Mouse (Mus musculus) kidney, postnatal 25 days (tissue): ENCODE results near the gene Pdlim7.

Source experiments
- DNase-seq, 2 experiments: peaks; one replicate each; pipeline ENCODE4 v3.0.0; 2021; ENCODE audit warnings: mixed read lengths in 2 of 2

Gene Pdlim7

GRCm38 (mm10) chr13:55486029-55486794, 27.3 kb downstream of the Pdlim7 start:
- no peak for DNase-seq

GRCm38 (mm10) chr13:55484520-55485088, 28.9 kb downstream of the Pdlim7 start:
- no peak for DNase-seq

GRCm38 (mm10) chr13:55483593-55483992, 29.9 kb downstream of the Pdlim7 start:
- DNase-seq = no peak

GRCm38 (mm10) chr13:55483071-55483470, 30.4 kb downstream of the Pdlim7 start:
- DNase-seq = no peak

GRCm38 (mm10) chr13:55482542-55482941, 30.9 kb downstream of the Pdlim7 start:
- no peak for DNase-seq

- no peak for DNase-seq
Measured at GRCm38 (mm10) chr13:55479929-55480328, 33.5 kb downstream of the Pdlim7 start.

GRCm38 (mm10) chr13:55479008-55479407, 34.5 kb downstream of the Pdlim7 start:
- peak in 1 of 2 experiments; percentile 61 for DNase-seq

- peak in 1 of 2 experiments; percentile 58 for DNase-seq
Measured at GRCm38 (mm10) chr13:55478036-55478435, 35.4 kb downstream of the Pdlim7 start.

- DNase-seq = no peak
Measured at GRCm38 (mm10) chr13:55477492-55477891, 36.0 kb downstream of the Pdlim7 start.

- DNase-seq = no peak
Measured at GRCm38 (mm10) chr13:55476256-55476655, 37.2 kb downstream of the Pdlim7 start.

- DNase-seq = no peak
Measured at GRCm38 (mm10) chr13:55475750-55476149, 37.7 kb downstream of the Pdlim7 start.

- DNase-seq = peak; percentile 34 to 57
Measured at GRCm38 (mm10) chr13:55474621-55475069, 38.8 kb downstream of the Pdlim7 start.

GRCm38 (mm10) chr13:55473961-55474360, 39.5 kb downstream of the Pdlim7 start:
- no peak for DNase-seq

- DNase-seq = no peak
Measured at GRCm38 (mm10) chr13:55473076-55473831, 40.2 kb downstream of the Pdlim7 start.

GRCm38 (mm10) chr13:55472132-55473022, 41.1 kb downstream of the Pdlim7 start:
- peak; percentile 41 to 61 for DNase-seq

GRCm38 (mm10) chr13:55471819-55472131, 41.7 kb downstream of the Pdlim7 start:
- no peak for DNase-seq

- peak; percentile 80 to 87 for DNase-seq
Measured at GRCm38 (mm10) chr13:55471156-55471818, 42.2 kb downstream of the Pdlim7 start.

GRCm38 (mm10) chr13:55470372-55470771, 43.1 kb downstream of the Pdlim7 start:
- DNase-seq = no peak

- DNase-seq = peak; percentile 63 to 65
Measured at GRCm38 (mm10) chr13:55468851-55469560, 44.5 kb downstream of the Pdlim7 start.

GRCm38 (mm10) chr13:55465830-55466440, 47.5 kb downstream of the Pdlim7 start:
- DNase-seq = no peak

GRCm38 (mm10) chr13:55465184-55465583, 48.3 kb downstream of the Pdlim7 start:
- DNase-seq = no peak
